Mouse (Mus musculus): ENCODE data around the gene Sycp2l. TPM values are rescaled to one million over a fixed set of nuclear protein-coding genes. Genes with fewer than 3 reads are reported as not detected.

The Sycp2l gene
- total and polyA plus RNA-seq, 2 experiments from 2014 or later: not detected

GRCm38 (mm10) chr13:41216236-41216635 is 102.1 kb downstream of the Sycp2l start:
- Histone ChIP-seq H3K9me3 (replicated peaks; ENCODE audit: control insufficient read depth, low read length) (peaks cover 6% of the 10 kb centered on the region; the same call in 1 of the 2 replicates), H3K27me3 (ENCODE audit: control insufficient read depth, insufficient read depth, low read length) (no peaks in the 10 kb centered on the region), H3K4me2 (ENCODE audit: low read depth, low read length) (no peak overlapping the region), H3K9ac (replicated peaks; ENCODE audit: low read depth, low read length) (no peak overlapping the region), H3K4me3 (ENCODE audit: low read depth, low read length) (no peak overlapping the region), H3K27ac (ENCODE audit: low read depth) (no peak overlapping the region), H3K36me3 (replicated peaks; ENCODE audit: control insufficient read depth, insufficient read depth, low read length) (no peaks in the 10 kb centered on the region), H3K4me1 (ENCODE audit: control insufficient read depth, insufficient read depth) (no peaks in the 10 kb centered on the region; the same call in 1 of the 2 replicates)
- no peak for ATAC-seq (ENCODE audit: insufficient read depth, low read depth)
- 62% methylated on average over 3 of the region's 3 CpGs for WGBS
- TF ChIP-seq EP300 (IDR thresholded peaks at IDR 0.05; ENCODE audit: low read depth) (no peak), CTCF (IDR thresholded peaks at IDR 0.05; ENCODE audit: low read depth) (no peak)
- no peak for DNase-seq (ENCODE audit: low spot score)

DNA sequence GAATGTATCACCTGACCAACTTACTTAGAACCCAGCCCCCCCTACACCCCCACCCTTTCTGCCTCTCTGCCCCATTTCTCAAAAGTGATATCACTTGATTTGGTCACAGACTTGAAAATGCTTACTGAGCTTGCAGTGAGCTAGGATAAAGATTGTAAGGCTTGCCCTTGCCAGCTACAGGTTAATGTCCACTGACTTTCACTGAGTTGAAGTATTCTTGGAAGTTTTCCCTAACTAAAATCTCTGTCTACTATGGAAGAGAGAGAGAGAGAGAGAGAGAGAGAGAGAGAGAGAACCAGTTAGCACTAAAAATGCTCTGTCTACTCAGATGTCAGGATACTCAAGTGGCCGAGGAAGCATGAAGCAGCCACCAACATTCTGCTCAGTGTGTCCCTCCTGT is 104.9 kb downstream of the Sycp2l start:
- ATAC-seq (ENCODE audit: insufficient read depth, low read depth): no peak
- no peak overlapping the region for H3K4me3 ChIP-seq (ENCODE audit: low read depth, low read length)
- H3K27ac ChIP-seq (ENCODE audit: low read depth): no peak overlapping the region
- H3K27me3 ChIP-seq (ENCODE audit: control insufficient read depth, insufficient read depth, low read length): no peaks in the 10 kb centered on the region
- no peaks in the 10 kb centered on the region; the same call in 1 of the 2 replicates for H3K4me1 ChIP-seq (ENCODE audit: control insufficient read depth, insufficient read depth)
- no peak for DNase-seq (ENCODE audit: low spot score)
- no peaks in the 10 kb centered on the region for H3K36me3 ChIP-seq (replicated peaks; ENCODE audit: control insufficient read depth, insufficient read depth, low read length)
- H3K9me3 ChIP-seq (replicated peaks; ENCODE audit: control insufficient read depth, low read length): peaks cover 6% of the 10 kb centered on the region
- WGBS: 25% methylated on average over 1 of the region's 1 CpGs
- TF ChIP-seq EP300 (IDR thresholded peaks at IDR 0.05; ENCODE audit: low read depth) (no peak), CTCF (IDR thresholded peaks at IDR 0.05; ENCODE audit: low read depth) (no peak)
- no peak overlapping the region for H3K9ac ChIP-seq (replicated peaks; ENCODE audit: low read depth, low read length)
- no peak overlapping the region for H3K4me2 ChIP-seq (ENCODE audit: low read depth, low read length)

DNA sequence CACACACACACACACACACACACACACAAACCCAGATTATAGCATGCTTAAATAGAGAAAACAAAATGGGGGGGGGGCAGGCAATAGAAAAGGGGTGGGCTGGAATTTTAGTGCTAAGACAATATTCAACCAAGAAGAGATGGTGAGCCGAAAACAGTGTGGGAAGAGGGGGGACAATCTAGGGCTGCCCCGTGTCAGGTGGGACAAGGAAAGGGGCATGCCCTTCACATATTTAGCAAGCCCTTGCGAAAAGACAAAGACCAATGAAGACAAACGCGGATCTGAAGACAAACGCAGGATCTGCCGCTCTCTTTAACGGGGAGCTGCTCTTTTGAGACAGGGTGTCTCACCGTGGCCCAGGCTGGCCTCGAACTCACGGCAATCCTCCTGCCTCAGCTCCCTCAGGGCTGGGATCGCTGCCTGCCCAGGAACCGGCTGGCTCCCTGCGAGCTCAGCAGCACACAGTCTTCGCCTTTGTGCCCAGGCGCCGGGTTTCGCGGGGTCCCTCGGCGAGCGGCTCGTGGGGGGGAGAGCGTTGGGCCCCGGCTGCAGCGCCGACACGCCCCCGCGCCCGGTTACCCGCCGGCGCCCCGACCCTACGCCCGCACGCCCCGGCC is 105.7 kb downstream of the Sycp2l start:
- peaks cover 6% of the 10 kb centered on the region for H3K9me3 ChIP-seq (replicated peaks; ENCODE audit: control insufficient read depth, low read length)
- no peaks in the 10 kb centered on the region for H3K36me3 ChIP-seq (replicated peaks; ENCODE audit: control insufficient read depth, insufficient read depth, low read length)
- peak overlapping the region; percentile 50 for H3K4me3 ChIP-seq (ENCODE audit: low read depth, low read length)
- DNase-seq (ENCODE audit: low spot score) (no peak), ATAC-seq (ENCODE audit: insufficient read depth, low read depth) (no peak)
- H3K4me2 ChIP-seq (ENCODE audit: low read depth, low read length): peak overlapping the region; percentile 76
- H3K4me1 ChIP-seq (ENCODE audit: control insufficient read depth, insufficient read depth): no peaks in the 10 kb centered on the region; the same call in 1 of the 2 replicates
- TF ChIP-seq CTCF (IDR thresholded peaks at IDR 0.05; ENCODE audit: low read depth) (no peak), EP300 (IDR thresholded peaks at IDR 0.05; ENCODE audit: low read depth) (no peak)
- no peak overlapping the region for H3K27ac ChIP-seq (ENCODE audit: low read depth)
- 3% methylated on average over 27 of the region's 39 CpGs for WGBS
- no peaks in the 10 kb centered on the region for H3K27me3 ChIP-seq (ENCODE audit: control insufficient read depth, insufficient read depth, low read length)
- H3K9ac ChIP-seq (replicated peaks; ENCODE audit: low read depth, low read length): no peak overlapping the region

- DNase-seq (ENCODE audit: low spot score) (peak; percentile 36), ATAC-seq (ENCODE audit: insufficient read depth, low read depth) (peak; percentile 93)
- Histone ChIP-seq H3K9ac (replicated peaks; ENCODE audit: low read depth, low read length) (no peak within 1 kb of the TSS), H3K27me3 (ENCODE audit: control insufficient read depth, insufficient read depth, low read length) (no peaks in the 10 kb centered on the region), H3K4me3 (ENCODE audit: low read depth, low read length) (peak within 1 kb of the TSS; percentile 50), H3K4me1 (ENCODE audit: control insufficient read depth, insufficient read depth) (no peaks in the 10 kb centered on the region; the same call in 1 of the 2 replicates), H3K4me2 (ENCODE audit: low read depth, low read length) (peak within 1 kb of the TSS; percentile 76), H3K27ac (ENCODE audit: low read depth) (no peak within 1 kb of the TSS), H3K36me3 (replicated peaks; ENCODE audit: control insufficient read depth, insufficient read depth, low read length) (no peaks in the 10 kb centered on the region), H3K9me3 (replicated peaks; ENCODE audit: control insufficient read depth, low read length) (peaks cover 6% of the 10 kb centered on the region)
- TF ChIP-seq CTCF (IDR thresholded peaks at IDR 0.05; ENCODE audit: low read depth) (peak; percentile 29), EP300 (IDR thresholded peaks at IDR 0.05; ENCODE audit: low read depth) (no peak)
- WGBS: 2% methylated on average over 60 of the region's 77 CpGs
Measured at GRCm38 (mm10) chr13:41220304-41220834, 106.3 kb downstream of the Sycp2l start, which contains the start of gene Elovl2. TSS of gene Elovl2 (minus strand) at chr13:41220405.

Other genes starting within 250 kb of the Sycp2l start
- gene Pak1ip1, start 113.3 kb upstream of the Sycp2l start, total RNA-seq (2014; rRNA removed; ENCODE audit: low replicate concordance): 38.2 and 43.5 TPM in 2 replicates
- 43.1 and 48.0 TPM in 2 replicates for gene Pak1ip1, start 113.3 kb upstream of the Sycp2l start, polyA plus RNA-seq (2015; fragmentation: Nextera tagmentation; extraction: Ambion mirVana)
- 116 and 142 TPM in 2 replicates for gene Tmem14c, start 98.0 kb upstream of the Sycp2l start, total RNA-seq (2014; rRNA removed; ENCODE audit: low replicate concordance)
- 282 and 290 TPM in 2 replicates for gene Tmem14c, start 98.0 kb upstream of the Sycp2l start, polyA plus RNA-seq (2015; fragmentation: Nextera tagmentation; extraction: Ambion mirVana)
- not detected in 2 replicates for gene Mak, start 34.6 kb upstream of the Sycp2l start, total RNA-seq (2014; rRNA removed; ENCODE audit: low replicate concordance)
- 0.05 and 0.14 TPM in 2 replicates for gene Mak, start 34.6 kb upstream of the Sycp2l start, polyA plus RNA-seq (2015; fragmentation: Nextera tagmentation; extraction: Ambion mirVana)
- not detected in 2 replicates for gene Gcm2, start 3.3 kb upstream of the Sycp2l start, total RNA-seq (2014; rRNA removed; ENCODE audit: low replicate concordance)
- not detected in 2 replicates for gene Gcm2, start 3.3 kb upstream of the Sycp2l start, polyA plus RNA-seq (2015; fragmentation: Nextera tagmentation; extraction: Ambion mirVana)
- gene Elovl2, start 106.1 kb downstream of the Sycp2l start, total RNA-seq (2014; rRNA removed; ENCODE audit: low replicate concordance): 0.35 TPM in 1 of 2 replicates, not detected in the other
- gene Elovl2, start 106.1 kb downstream of the Sycp2l start, polyA plus RNA-seq (2015; fragmentation: Nextera tagmentation; extraction: Ambion mirVana): 0.22 and 0.23 TPM in 2 replicates
- 14.6 and 15.5 TPM in 2 replicates for gene Smim13, start 135.5 kb downstream of the Sycp2l start, total RNA-seq (2014; rRNA removed; ENCODE audit: low replicate concordance)
- gene Smim13, start 135.5 kb downstream of the Sycp2l start, polyA plus RNA-seq (2015; fragmentation: Nextera tagmentation; extraction: Ambion mirVana): 7.9 TPM in 2 replicates
- gene Gm17364, start 159.7 kb downstream of the Sycp2l start, total RNA-seq (2014; rRNA removed; ENCODE audit: low replicate concordance): not detected in 2 replicates
- not detected in 2 replicates for gene Gm17364, start 159.7 kb downstream of the Sycp2l start, polyA plus RNA-seq (2015; fragmentation: Nextera tagmentation; extraction: Ambion mirVana)